Mouse (Mus musculus) neural tube, embryonic 13.5 days (tissue): ENCODE measurements around the gene Narf. TPM values are rescaled to one million over a fixed set of nuclear protein-coding genes. Genes with fewer than 3 reads are reported as not detected.

ENCODE experiments used
- ATAC-seq: fragments of 200-750 bp; cut with Nextera tagmentation; 2 replicates; pipeline ENCODE4 v1.8.0; 2017; ENCODE audit warnings: low read depth, mild to moderate bottlenecking, moderate TSS enrichment, moderate library complexity
- H3K27ac ChIP-seq: fragments of 300-500 bp; sonication (generic); replicated peaks from 2 replicates; pipeline ENCODE4 v1.5.1; 2015; ENCODE audit warnings: moderate library complexity, mild to moderate bottlenecking, inconsistent platforms
- H3K27me3 ChIP-seq: fragments of 300-500 bp; sonication (generic); 2 replicates; pipeline ENCODE4 v1.6.1; 2015; ENCODE audit warnings: mild to moderate bottlenecking, inconsistent platforms
- H3K36me3 ChIP-seq: fragments of 300-500 bp; sonication (generic); 2 replicates; pipeline ENCODE4 v1.6.1; 2015; ENCODE audit warnings: mild to moderate bottlenecking, inconsistent platforms
- H3K4me1 ChIP-seq: fragments of 300-500 bp; sonication (generic); replicated peaks from 2 replicates; pipeline ENCODE4 v1.6.1; 2015; ENCODE audit warnings: inconsistent platforms
- H3K4me2 ChIP-seq: fragments of 300-500 bp; sonication (generic); 2 replicates; pipeline ENCODE4 v1.6.1; 2015; ENCODE audit warnings: inconsistent platforms, mild to moderate bottlenecking, moderate library complexity
- H3K4me3 ChIP-seq: fragments of 300-500 bp; sonication (generic); 2 replicates; pipeline ENCODE4 v1.5.1; 2015; ENCODE audit warnings: mild to moderate bottlenecking, inconsistent platforms
- H3K9ac ChIP-seq: fragments of 300-500 bp; sonication (generic); 2 replicates; pipeline ENCODE4 v1.6.1; 2015; ENCODE audit warnings: moderate library complexity, mild to moderate bottlenecking, inconsistent platforms
- H3K9me3 ChIP-seq: fragments of 300-500 bp; sonication (generic); 2 replicates; pipeline ENCODE4 v1.6.1; 2016; ENCODE audit warnings: inconsistent platforms
- WGBS: fragments of 180-500 bp; shearing (Covaris S2); methylation state at CpG from one replicate; pipeline ENCODE4 v1.1.7; 2015; 5-methylcytosine and 5-hydroxymethylcytosine counted together
- polyA plus RNA-seq: library from polyadenylated mRNA; unstranded; fragments of >200 nt; fragmentation: Nextera tagmentation; extraction: Ambion mirVana; gene quantifications from 2 replicates; pipeline ENCODE4 v1.2.1, GENCODE M21; 2015

Narf gene
- polyA plus RNA-seq, 1 experiment from 2014 or later = 104 TPM

GRCm38 (mm10) chr11:121250196-121250595 lies 13.1 kb downstream of the Narf start:
- ATAC-seq = no peak
- Histone ChIP-seq H3K4me1 (no peaks in the 10 kb centered on the region), H3K9ac (no peak overlapping the region), H3K4me3 (no peak overlapping the region), H3K4me2 (no peak overlapping the region), H3K36me3 (peaks cover 97% of the 10 kb centered on the region), H3K27me3 (no peaks in the 10 kb centered on the region), H3K9me3 (no peaks in the 10 kb centered on the region), H3K27ac (no peak overlapping the region)
- WGBS = 88% methylated on average over 8 of the region's 8 CpGs

- 0% methylated on average over 70 of the region's 91 CpGs for WGBS
- H3K27ac ChIP-seq = peak within 1 kb of the TSS; percentile 94
- peaks cover 56% of the 10 kb centered on the region for H3K36me3 ChIP-seq
- peak within 1 kb of the TSS; percentile 98 for H3K9ac ChIP-seq
- H3K27me3 ChIP-seq = no peaks in the 10 kb centered on the region
- ATAC-seq = peak; percentile 97
- peak within 1 kb of the TSS; percentile 99 for H3K4me3 ChIP-seq
- H3K9me3 ChIP-seq = no peaks in the 10 kb centered on the region
- H3K4me2 ChIP-seq = peak within 1 kb of the TSS; percentile 98
- peaks cover 41% of the 10 kb centered on the region for H3K4me1 ChIP-seq
Observed at GRCm38 (mm10) chr11:121259160-121260100, 22.4 kb downstream of the Narf start, which contains the start of gene Foxk2. Gene Foxk2, plus strand, starts transcription at chr11:121259990.

DNA sequence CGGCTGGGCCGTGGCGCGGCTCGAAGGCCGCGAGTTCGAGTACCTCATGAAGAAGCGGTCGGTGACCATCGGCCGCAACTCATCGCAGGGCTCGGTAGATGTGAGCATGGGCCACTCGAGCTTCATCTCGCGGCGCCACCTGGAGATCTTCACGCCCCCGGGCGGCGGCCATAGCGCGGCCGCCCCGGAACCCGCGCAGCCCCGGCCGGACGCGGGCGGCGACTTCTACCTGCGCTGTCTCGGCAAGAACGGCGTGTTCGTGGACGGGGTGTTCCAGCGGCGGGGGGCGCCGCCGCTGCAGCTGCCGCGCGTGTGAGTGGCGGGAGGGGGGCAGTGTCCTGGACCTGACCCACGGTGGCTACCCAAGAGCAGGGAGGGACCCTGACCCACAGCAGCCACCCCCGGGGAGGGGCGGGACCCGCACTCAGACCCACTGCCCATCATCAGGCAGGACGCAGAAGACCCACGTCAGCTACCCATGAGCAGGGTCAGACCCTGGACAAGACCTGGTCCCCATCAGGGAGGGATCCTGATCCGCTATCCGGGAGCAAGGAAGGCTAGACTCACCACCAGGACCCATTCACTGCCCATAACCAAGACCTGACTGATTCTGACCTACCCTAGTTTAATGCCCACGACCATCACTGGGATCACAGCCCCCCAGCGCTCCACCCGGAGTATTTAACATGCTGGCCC lies 23.3 kb downstream of the Narf start:
- peaks cover 53% of the 10 kb centered on the region for H3K36me3 ChIP-seq
- peaks cover 41% of the 10 kb centered on the region for H3K4me1 ChIP-seq
- 0% methylated on average over 58 of the region's 60 CpGs for WGBS
- peak overlapping the region; percentile 98 for H3K9ac ChIP-seq
- peak overlapping the region; percentile 85 for H3K27ac ChIP-seq
- no peaks in the 10 kb centered on the region for H3K9me3 ChIP-seq
- no peaks in the 10 kb centered on the region for H3K27me3 ChIP-seq
- H3K4me2 ChIP-seq = peak overlapping the region; percentile 98
- ATAC-seq = peak; percentile 19
- H3K4me3 ChIP-seq = peak overlapping the region; percentile 99

DNA sequence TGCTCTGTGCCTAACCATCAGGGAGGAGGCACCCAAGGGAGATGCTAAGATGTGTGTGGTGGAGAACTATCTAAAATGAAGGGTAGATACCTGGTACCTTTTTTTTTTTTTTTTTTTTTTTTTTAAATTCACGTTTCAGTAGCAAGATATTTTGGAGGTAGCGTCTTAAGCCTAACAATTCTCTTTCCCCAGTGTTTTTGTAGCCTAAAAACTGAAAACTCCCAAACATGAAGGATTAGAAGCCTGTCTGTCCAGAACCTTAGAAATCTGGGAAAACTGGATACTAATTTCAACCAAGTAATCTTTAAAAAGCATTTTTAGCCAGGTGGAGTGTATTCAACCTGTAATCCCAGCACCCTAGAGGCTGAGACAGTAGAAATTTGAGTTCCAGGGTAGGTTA lies 24.0 kb downstream of the Narf start:
- H3K4me3 ChIP-seq = peak overlapping the region; percentile 99
- H3K9me3 ChIP-seq = no peaks in the 10 kb centered on the region
- 66% methylated on average over 2 of the region's 2 CpGs for WGBS
- H3K36me3 ChIP-seq = peaks cover 52% of the 10 kb centered on the region
- no peaks in the 10 kb centered on the region for H3K27me3 ChIP-seq
- peak overlapping the region; percentile 98 for H3K9ac ChIP-seq
- peaks cover 41% of the 10 kb centered on the region for H3K4me1 ChIP-seq
- no peak for ATAC-seq
- peak overlapping the region; percentile 98 for H3K4me2 ChIP-seq
- H3K27ac ChIP-seq = peak overlapping the region; percentile 85; the same call in 1 of the 2 replicates

DNA sequence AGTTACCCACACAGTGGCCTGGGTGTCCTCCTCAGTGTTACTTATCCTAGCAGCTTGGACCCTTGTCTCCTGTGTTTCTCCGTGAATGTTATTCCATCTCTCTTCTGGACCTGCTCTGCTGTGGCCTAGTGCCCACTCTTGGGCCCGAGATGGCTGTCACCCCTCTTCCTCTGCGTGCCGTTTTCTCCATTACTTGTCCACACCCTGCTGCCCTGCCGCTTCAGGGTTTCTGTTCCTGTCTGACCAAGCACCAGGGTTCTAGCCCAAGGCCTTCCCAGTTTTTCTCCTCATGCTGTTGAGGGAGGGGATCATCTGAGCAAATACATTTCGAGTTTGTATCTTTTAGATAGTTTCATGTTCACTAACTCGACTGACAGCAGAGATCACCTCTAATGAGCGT lies 40.5 kb downstream of the Narf start:
- Histone ChIP-seq H3K4me3 (no peak overlapping the region), H3K9ac (no peak overlapping the region), H3K36me3 (0 out of 2 replicates have a peak, but pooled peaks cover 3% of the 10 kb centered on the region), H3K27ac (no peak overlapping the region), H3K4me2 (no peak overlapping the region), H3K9me3 (no peaks in the 10 kb centered on the region), H3K4me1 (peaks cover 3% of the 10 kb centered on the region; the same call in 1 of the 2 replicates), H3K27me3 (no peaks in the 10 kb centered on the region)
- WGBS = 91% methylated on average over 8 of the region's 8 CpGs
- no peak for ATAC-seq

DNA sequence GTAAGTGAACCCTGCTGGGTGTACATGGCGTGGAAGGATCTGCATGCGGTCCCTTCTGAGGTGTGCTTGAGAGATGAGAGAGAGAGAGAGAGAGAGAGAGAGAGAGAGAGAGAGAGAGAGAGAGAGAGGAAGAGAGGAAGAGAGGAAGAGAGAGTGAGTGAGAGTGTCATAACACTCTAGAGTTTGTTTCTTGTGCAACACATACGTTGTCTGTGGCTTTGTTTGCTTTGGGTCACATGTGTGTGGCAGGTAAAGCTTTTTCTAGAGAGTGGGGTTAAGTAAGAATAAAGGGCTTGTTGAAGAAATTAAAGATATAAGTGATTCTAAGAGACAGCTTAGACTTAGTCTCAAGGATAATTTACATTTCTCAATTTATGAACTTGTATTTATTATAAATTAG lies 41.0 kb downstream of the Narf start:
- no peak overlapping the region for H3K27ac ChIP-seq
- no peak overlapping the region for H3K9ac ChIP-seq
- no peaks in the 10 kb centered on the region for H3K9me3 ChIP-seq
- no peaks in the 10 kb centered on the region for H3K27me3 ChIP-seq
- no peak overlapping the region for H3K4me2 ChIP-seq
- no peak for ATAC-seq
- no peak overlapping the region for H3K4me3 ChIP-seq
- 89% methylated on average over 3 of the region's 3 CpGs for WGBS
- H3K36me3 ChIP-seq = 0 out of 2 replicates have a peak, but pooled peaks cover 1% of the 10 kb centered on the region
- H3K4me1 ChIP-seq = peaks cover 6% of the 10 kb centered on the region; the same call in 1 of the 2 replicates

DNA sequence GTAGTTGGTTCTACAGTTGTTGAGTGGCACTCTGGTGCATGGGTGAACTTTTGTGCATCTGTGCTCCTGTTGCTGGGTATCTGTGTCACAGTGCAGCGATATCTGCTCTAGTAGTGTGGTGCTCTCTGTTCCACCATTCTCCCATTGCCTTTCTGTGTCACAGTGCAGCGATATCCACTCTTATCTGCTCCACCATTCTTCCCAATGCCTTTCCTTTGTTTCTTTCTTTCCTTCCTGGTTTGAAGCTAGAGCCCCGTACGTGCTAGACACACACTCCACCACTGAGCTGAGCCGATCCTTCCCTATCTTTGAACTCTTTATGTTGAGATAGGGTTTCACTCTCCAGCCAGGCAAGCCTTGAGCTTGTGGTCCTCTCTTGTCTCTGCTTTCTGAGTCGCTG lies 45.9 kb downstream of the Narf start:
- WGBS = 91% methylated on average over 6 of the region's 6 CpGs
- no peak overlapping the region for H3K4me2 ChIP-seq
- H3K27me3 ChIP-seq = no peaks in the 10 kb centered on the region
- H3K4me3 ChIP-seq = no peak overlapping the region
- H3K4me1 ChIP-seq = peaks cover 6% of the 10 kb centered on the region; the same call in 1 of the 2 replicates
- H3K27ac ChIP-seq = no peak overlapping the region
- no peak overlapping the region for H3K9ac ChIP-seq
- peaks cover 31% of the 10 kb centered on the region for H3K36me3 ChIP-seq
- no peak for ATAC-seq
- no peaks in the 10 kb centered on the region for H3K9me3 ChIP-seq

DNA sequence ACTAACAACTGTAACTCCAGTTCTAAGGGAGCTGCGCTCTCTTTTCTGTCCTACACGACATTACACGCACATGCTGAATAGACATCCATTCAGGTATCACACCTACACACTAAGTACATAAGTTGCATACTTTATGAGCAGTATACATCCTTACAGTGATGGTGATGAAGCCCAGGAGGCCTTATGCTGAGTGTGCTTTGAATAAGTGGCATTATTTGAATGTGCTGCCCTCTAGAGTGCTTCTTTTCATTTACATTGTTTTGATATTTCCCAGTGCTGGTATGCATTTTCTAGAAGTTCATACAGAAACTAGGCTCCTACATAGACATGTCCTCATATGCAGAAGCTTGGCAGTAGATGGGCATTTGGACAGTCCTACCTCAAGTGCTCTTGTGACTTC lies 52.8 kb downstream of the Narf start:
- Histone ChIP-seq H3K9ac (no peak overlapping the region), H3K27me3 (no peaks in the 10 kb centered on the region), H3K4me3 (no peak overlapping the region), H3K4me2 (no peak overlapping the region), H3K36me3 (peaks cover 84% of the 10 kb centered on the region), H3K4me1 (no peaks in the 10 kb centered on the region), H3K9me3 (no peaks in the 10 kb centered on the region), H3K27ac (no peak overlapping the region)
- ATAC-seq = no peak
- 89% methylated on average over 3 of the region's 3 CpGs for WGBS

DNA sequence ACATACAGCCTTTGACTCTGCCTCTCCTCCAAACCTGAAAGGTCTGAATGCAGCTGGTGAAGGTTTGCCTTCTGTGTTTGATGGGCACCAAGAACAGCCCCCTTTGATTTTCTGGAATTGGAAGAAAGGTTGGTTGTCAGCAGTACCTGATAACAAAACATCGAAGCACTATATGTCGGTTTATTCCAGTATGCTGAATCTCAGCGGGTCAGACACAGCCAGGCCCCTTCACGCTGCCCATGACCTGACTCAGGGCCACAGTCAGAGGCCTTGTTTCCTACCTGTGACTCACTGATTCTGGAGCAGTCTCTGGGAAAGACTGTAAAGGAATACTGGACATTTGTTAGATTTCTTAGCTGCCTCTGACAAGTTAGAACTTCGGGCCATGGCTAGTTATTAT lies 57.7 kb downstream of the Narf start:
- Histone ChIP-seq H3K27ac (no peak overlapping the region), H3K9ac (no peak overlapping the region), H3K4me3 (no peak overlapping the region), H3K27me3 (no peaks in the 10 kb centered on the region), H3K36me3 (peaks cover 78% of the 10 kb centered on the region), H3K4me2 (no peak overlapping the region), H3K4me1 (no peaks in the 10 kb centered on the region), H3K9me3 (no peaks in the 10 kb centered on the region)
- no peak for ATAC-seq
- WGBS = 92% methylated on average over 5 of the region's 5 CpGs

DNA sequence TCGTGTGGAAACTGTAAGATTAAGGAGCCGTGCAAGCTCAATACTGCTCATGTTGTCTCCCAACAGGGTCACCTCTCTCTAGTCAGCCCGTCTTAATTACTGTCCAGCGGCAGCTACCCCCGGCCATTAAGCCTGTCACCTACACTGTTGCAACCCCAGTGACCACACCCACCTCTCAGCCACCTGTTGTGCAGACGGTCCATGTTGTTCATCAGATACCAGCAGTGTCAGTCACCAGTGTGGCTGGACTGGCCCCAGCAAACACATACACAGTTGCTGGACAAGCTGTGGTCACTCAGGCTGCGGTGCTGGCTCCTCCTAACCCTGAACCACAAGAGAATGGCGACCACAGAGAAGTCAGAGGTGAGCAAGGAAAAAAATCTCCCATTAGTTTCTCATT lies 61.4 kb downstream of the Narf start:
- Histone ChIP-seq H3K4me3 (no peak overlapping the region), H3K27me3 (no peaks in the 10 kb centered on the region), H3K27ac (no peak overlapping the region), H3K36me3 (peaks cover 84% of the 10 kb centered on the region), H3K4me2 (no peak overlapping the region), H3K9me3 (no peaks in the 10 kb centered on the region), H3K4me1 (no peaks in the 10 kb centered on the region), H3K9ac (no peak overlapping the region)
- WGBS = 88% methylated on average over 8 of the region's 8 CpGs
- no peak for ATAC-seq

DNA sequence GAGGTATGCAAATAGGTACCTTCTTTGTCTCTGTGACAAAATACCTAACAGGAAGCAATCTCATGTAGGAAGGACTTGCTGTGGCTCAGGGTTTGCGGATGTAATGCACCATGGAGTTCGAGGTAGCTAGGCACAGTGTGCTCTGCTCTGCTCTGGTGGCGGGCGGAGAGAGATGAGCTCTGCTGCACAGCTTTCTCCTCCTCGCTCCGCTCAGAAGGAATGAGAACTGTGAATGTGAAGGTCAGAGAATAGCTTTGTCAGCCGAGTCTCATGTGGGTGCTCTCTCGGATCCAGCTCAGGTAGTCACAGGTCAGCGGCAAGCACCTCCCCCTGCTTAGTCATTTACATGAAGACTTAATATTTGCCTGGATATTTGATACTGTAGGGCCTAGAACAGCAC lies 63.2 kb downstream of the Narf start:
- WGBS = 90% methylated on average over 9 of the region's 9 CpGs
- Histone ChIP-seq H3K9ac (no peak overlapping the region), H3K9me3 (no peaks in the 10 kb centered on the region), H3K27ac (no peak overlapping the region), H3K27me3 (no peaks in the 10 kb centered on the region), H3K4me3 (no peak overlapping the region), H3K4me1 (no peaks in the 10 kb centered on the region), H3K36me3 (peaks cover 92% of the 10 kb centered on the region), H3K4me2 (no peak overlapping the region)
- ATAC-seq = no peak

DNA sequence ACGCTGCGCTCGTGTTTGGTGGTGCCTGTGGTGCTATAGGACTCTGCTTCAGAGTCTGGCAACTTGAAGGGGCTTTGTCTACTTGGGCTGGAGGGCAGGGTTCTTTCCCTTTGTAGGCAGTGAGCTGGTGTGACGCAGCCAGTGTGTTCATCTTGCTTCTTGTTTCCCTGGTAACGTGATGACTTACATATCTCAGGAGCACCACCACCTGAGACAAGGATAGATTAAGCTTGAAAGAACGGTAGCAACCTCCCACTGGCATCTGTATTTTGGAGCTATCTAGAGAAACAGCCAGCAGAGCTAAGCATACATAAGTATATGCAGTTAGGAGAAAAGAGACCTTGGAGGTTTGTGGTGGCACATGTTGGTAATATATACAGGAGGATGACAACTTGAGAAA lies 68.3 kb downstream of the Narf start:
- H3K27ac ChIP-seq = no peak overlapping the region
- no peak overlapping the region for H3K9ac ChIP-seq
- H3K4me1 ChIP-seq = no peaks in the 10 kb centered on the region
- H3K4me3 ChIP-seq = no peak overlapping the region
- no peak overlapping the region for H3K4me2 ChIP-seq
- H3K27me3 ChIP-seq = no peaks in the 10 kb centered on the region
- H3K36me3 ChIP-seq = peaks cover 96% of the 10 kb centered on the region
- peaks cover 3% of the 10 kb centered on the region for H3K9me3 ChIP-seq
- WGBS = 90% methylated on average over 6 of the region's 6 CpGs
- ATAC-seq = no peak
